Mouse (Mus musculus) MEL (cell line): ENCODE measurements around the gene Spata2. TPM values are rescaled to one million over a fixed set of nuclear protein-coding genes. Genes with fewer than 3 reads are reported as not detected.

Experiments
- DNase-seq: peaks from one replicate; pipeline ENCODE4 v3.0.0; 2011; ENCODE audit warnings: low read depth, low spot score
- H3K27ac ChIP-seq: 2 replicates; pipeline ENCODE4 v1.5.1; 2012; ENCODE audit warnings: low read depth, mild to moderate bottlenecking, control low read depth, low read length, moderate library complexity; ENCODE audit not compliant: control insufficient read depth
- H3K27me3 ChIP-seq, 2 experiments: fragments of 150-350 bp in 1 of 2; sonication (generic) in 1 of 2; 2 replicates each; pipeline ENCODE4 v1.6.1; 2012; ENCODE audit warnings: low read length in 2 of 2, mild to moderate bottlenecking in 2 of 2, improper control_type of control experiment in 1 of 2, moderate library complexity in 1 of 2; ENCODE audit not compliant: insufficient read depth in 2 of 2, control insufficient read depth in 1 of 2
- H3K36me3 ChIP-seq, 2 experiments: 2 replicates each; pipeline ENCODE4 v1.6.1; 2012 to 2014; ENCODE audit warnings: low read length in 2 of 2, improper control_type of control experiment in 1 of 2, inconsistent platforms in 1 of 2, mild to moderate bottlenecking in 1 of 2; ENCODE audit not compliant: insufficient read depth in 2 of 2, control insufficient read depth in 1 of 2
- H3K4me1 ChIP-seq, 2 experiments: fragments of 150-350 bp in 1 of 2; sonication (generic) in 1 of 2; 2 replicates each; pipeline ENCODE4 v1.6.1; 2012; ENCODE audit warnings: low read length in 2 of 2, improper control_type of control experiment in 1 of 2, mild to moderate bottlenecking in 1 of 2; ENCODE audit not compliant: insufficient read depth in 2 of 2, control insufficient read depth in 1 of 2
- H3K4me3 ChIP-seq, 2 experiments: fragments of 150-350 bp in 1 of 2; sonication (generic) in 1 of 2; 2 replicates each; pipeline ENCODE4 v1.5.1; 2012; ENCODE audit warnings: low read depth in 2 of 2, low read length in 2 of 2, mild to moderate bottlenecking in 2 of 2, moderate library complexity in 2 of 2, control low read depth in 1 of 2, improper control_type of control experiment in 1 of 2; ENCODE audit not compliant: control insufficient read depth in 1 of 2, insufficient read depth in 1 of 2
- H3K79me2 ChIP-seq: 2 replicates; pipeline ENCODE4 v1.6.1; 2012; ENCODE audit warnings: mild to moderate bottlenecking, low read length, moderate library complexity; ENCODE audit not compliant: control insufficient read depth, poor library complexity, insufficient read depth
- H3K9ac ChIP-seq: 2 replicates; pipeline ENCODE4 v1.6.1; 2012; ENCODE audit warnings: low read depth, mild to moderate bottlenecking, control low read depth, low read length, moderate library complexity; ENCODE audit not compliant: control insufficient read depth, poor library complexity, severe bottlenecking
- H3K9me3 ChIP-seq: fragments of 150-350 bp; sonication (generic); replicated peaks from 2 replicates; pipeline ENCODE4 v1.6.1; 2012; ENCODE audit warnings: mild to moderate bottlenecking, low read length, improper control_type of control experiment, moderate library complexity; ENCODE audit not compliant: insufficient read depth
- CHD1 ChIP-seq: IDR thresholded peaks from 2 replicates; pipeline ENCODE4 v1.6.1; 2012; ENCODE audit warnings: low read depth, mild to moderate bottlenecking, inconsistent platforms, low read length, improper control_type of control experiment
- CTCF ChIP-seq, 3 experiments: IDR thresholded peaks in 2 of 3; conservative IDR thresholded peaks in 1 of 3; 2 replicates each; pipeline ENCODE4 v1.5.1; 2011 to 2012; ENCODE audit warnings: low read length in 3 of 3, low read depth in 2 of 3, mild to moderate bottlenecking in 2 of 3, improper control_type of control experiment in 1 of 3, inconsistent platforms in 1 of 3, mixed read lengths in 1 of 3, moderate library complexity in 1 of 3; ENCODE audit not compliant: control insufficient read depth in 1 of 3, insufficient read depth in 1 of 3, poor library complexity in 1 of 3, severe bottlenecking in 1 of 3
- EP300 ChIP-seq, 2 experiments: IDR thresholded peaks; 2 replicates each; pipeline ENCODE4 v1.6.1; 2011; ENCODE audit warnings: improper control_type of control experiment in 2 of 2, low read length in 2 of 2, low read depth in 1 of 2, mild to moderate bottlenecking in 1 of 2
- GABPA ChIP-seq: IDR thresholded peaks from 2 replicates; pipeline ENCODE4 v1.6.1; 2012; ENCODE audit warnings: low read depth, mild to moderate bottlenecking, inconsistent platforms, low read length, improper control_type of control experiment, moderate library complexity
- HCFC1 ChIP-seq: IDR thresholded peaks from 2 replicates; pipeline ENCODE4 v1.6.1; 2012; ENCODE audit warnings: low read depth, mild to moderate bottlenecking, inconsistent platforms, low read length, improper control_type of control experiment, moderate library complexity
- KAT2A ChIP-seq: conservative IDR thresholded peaks from 2 replicates; pipeline ENCODE4 v1.6.1; 2012; ENCODE audit warnings: low read depth, low read length, improper control_type of control experiment, inconsistent platforms
- MAX ChIP-seq: IDR thresholded peaks from 2 replicates; pipeline ENCODE4 v1.6.1; 2011; ENCODE audit warnings: low read length, improper control_type of control experiment
- MAZ ChIP-seq: IDR thresholded peaks from 2 replicates; pipeline ENCODE4 v1.6.1; 2012; ENCODE audit warnings: low read depth, mild to moderate bottlenecking, inconsistent platforms, low read length, improper control_type of control experiment
- MXI1 ChIP-seq: IDR thresholded peaks from 2 replicates; pipeline ENCODE4 v1.6.1; 2011; ENCODE audit warnings: mild to moderate bottlenecking, low read depth, low read length, improper control_type of control experiment
- MYB ChIP-seq: IDR thresholded peaks from 2 replicates; pipeline ENCODE4 v1.6.1; 2011; ENCODE audit warnings: mild to moderate bottlenecking, low read depth, low read length, improper control_type of control experiment
- NRF1 ChIP-seq: IDR thresholded peaks from 2 replicates; pipeline ENCODE4 v1.6.1; 2014; ENCODE audit warnings: low read depth, mild to moderate bottlenecking, inconsistent platforms, low read length, improper control_type of control experiment, moderate library complexity; ENCODE audit not compliant: poor library complexity, insufficient read depth, severe bottlenecking
- POLR2A ChIP-seq, 2 experiments: IDR thresholded peaks; 2 replicates each; pipeline ENCODE4 v1.6.1; 2011 to 2012; ENCODE audit warnings: low read length in 2 of 2, mild to moderate bottlenecking in 2 of 2, control low read depth in 1 of 2, improper control_type of control experiment in 1 of 2, low read depth in 1 of 2, moderate library complexity in 1 of 2; ENCODE audit not compliant: control insufficient read depth in 1 of 2, insufficient read depth in 1 of 2, poor library complexity in 1 of 2
- RAD21 ChIP-seq: IDR thresholded peaks from 2 replicates; pipeline ENCODE4 v1.6.1; 2011; ENCODE audit warnings: mild to moderate bottlenecking, low read depth, low read length, improper control_type of control experiment
- TBP ChIP-seq: IDR thresholded peaks from 2 replicates; pipeline ENCODE4 v1.8.0; 2011; ENCODE audit warnings: low read depth, low read length, improper control_type of control experiment
- TCF12 ChIP-seq: IDR thresholded peaks from 2 replicates; pipeline ENCODE4 v1.6.1; 2014; ENCODE audit warnings: low read depth, mild to moderate bottlenecking, inconsistent platforms, low read length, improper control_type of control experiment, moderate library complexity
- UBTF ChIP-seq: IDR thresholded peaks from 2 replicates; pipeline ENCODE4 v1.6.1; 2012; ENCODE audit warnings: low read depth, mild to moderate bottlenecking, inconsistent platforms, low read length, improper control_type of control experiment, moderate library complexity, borderline replicate concordance; ENCODE audit not compliant: insufficient read depth
- USF1 ChIP-seq: IDR thresholded peaks from 2 replicates; pipeline ENCODE4 v1.6.1; 2014; ENCODE audit warnings: low read depth, mild to moderate bottlenecking, inconsistent platforms, low read length, improper control_type of control experiment, moderate library complexity
- ZC3H11A ChIP-seq: IDR thresholded peaks from 2 replicates; pipeline ENCODE4 v1.6.1; 2012; ENCODE audit warnings: low read depth, mild to moderate bottlenecking, inconsistent platforms, low read length, improper control_type of control experiment
- ZKSCAN1 ChIP-seq: IDR thresholded peaks from 2 replicates; pipeline ENCODE4 v1.6.1; 2012; ENCODE audit warnings: low read depth, mild to moderate bottlenecking, inconsistent platforms, low read length, improper control_type of control experiment, moderate library complexity
- ZNF384 ChIP-seq: IDR thresholded peaks from 2 replicates; pipeline ENCODE4 v1.6.1; 2012; ENCODE audit warnings: low read depth, mild to moderate bottlenecking, inconsistent platforms, low read length, improper control_type of control experiment
- polyA plus RNA-seq, 2 experiments: library from polyadenylated mRNA; stranded (reverse) in 1 of 2; unstranded in 1 of 2; fragments of >175 nt in 1 of 2; fragments of >200 nt in 1 of 2; gene quantifications; 2 replicates each; pipeline versions ENCODE4 v1.2.1 to v1.2.4; 2012; ENCODE audit warnings: low replicate concordance in 2 of 2, low read depth in 1 of 2; ENCODE audit not compliant: insufficient read length in 2 of 2, insufficient read depth in 1 of 2, missing spikeins in 1 of 2
- total RNA-seq: library from RNA; depleted of rRNA; stranded (reverse); fragments of 300-350 nt; gene quantifications from 2 replicates; pipeline ENCODE4 v1.2.3, GENCODE M21; 2012

Spata2 gene
- total and polyA plus RNA-seq, 3 experiments: 9.4 to 33.5 TPM; not detected in 1

- Histone ChIP-seq H3K9ac (no peak overlapping the region), H3K79me2 (peaks cover 42% of the 10 kb centered on the region), H3K36me3 (peaks cover 0 to 1% of the 10 kb centered on the region in 2 experiments; a peak in 2 of 4 replicates), H3K4me1 (no peaks in the 10 kb centered on the region), H3K27me3 (no peaks in the 10 kb centered on the region), H3K27ac (no peak overlapping the region), H3K9me3 (no peaks in the 10 kb centered on the region), H3K4me3 (no peak overlapping the region)
- DNase-seq: no peak
- TF ChIP-seq MXI1: no peak
- TF ChIP-seq MYB: no peak
- no peak for TF ChIP-seq TBP
- no peak for TF ChIP-seq TCF12
- no peak for TF ChIP-seq POLR2A (IDR thresholded peaks at IDR 0.05; ENCODE audit: control insufficient read depth in 1 of 2, insufficient read depth in 1 of 2, low read depth in 1 of 2, low read length in 2 of 2, poor library complexity in 1 of 2)
- TF ChIP-seq CTCF (IDR thresholded peaks at IDR 0.05 in 2 of 3, conservative IDR thresholded peaks at IDR 0.05 in 1 of 3; ENCODE audit: control insufficient read depth in 1 of 3, insufficient read depth in 1 of 3, low read depth in 2 of 3, low read length in 3 of 3, poor library complexity in 1 of 3, severe bottlenecking in 1 of 3): no peak
- no peak for TF ChIP-seq UBTF
- no peak for TF ChIP-seq GABPA
These were observed 6.9 kb downstream of the Spata2 start for GRCm38 (mm10) chr2:167485501-167486377.

- H3K4me1 ChIP-seq: no peaks in the 10 kb centered on the region
- H3K27me3 ChIP-seq: no peaks in the 10 kb centered on the region
- peaks cover 37% of the 10 kb centered on the region for H3K79me2 ChIP-seq
- H3K9ac ChIP-seq: no peak overlapping the region
- no peak overlapping the region for H3K27ac ChIP-seq
- H3K4me3 ChIP-seq: no peak overlapping the region
- TF ChIP-seq KAT2A (no peak), CTCF (IDR thresholded peaks at IDR 0.05 in 2 of 3, conservative IDR thresholded peaks at IDR 0.05 in 1 of 3; ENCODE audit: control insufficient read depth in 1 of 3, insufficient read depth in 1 of 3, low read depth in 2 of 3, low read length in 3 of 3, poor library complexity in 1 of 3, severe bottlenecking in 1 of 3) (no peak), ZKSCAN1 (no peak), ZNF384 (no peak), RAD21 (no peak), NRF1 (no peak), MAX (no peak), ZC3H11A (no peak), EP300 (IDR thresholded peaks at IDR 0.05; ENCODE audit: low read depth in 1 of 2, low read length in 2 of 2) (no peak), POLR2A (IDR thresholded peaks at IDR 0.05; ENCODE audit: control insufficient read depth in 1 of 2, insufficient read depth in 1 of 2, low read depth in 1 of 2, low read length in 2 of 2, poor library complexity in 1 of 2) (no peak), USF1 (no peak), CHD1 (no peak), MAZ (no peak), HCFC1 (no peak)
- H3K36me3 ChIP-seq: peaks cover 0 to 1% of the 10 kb centered on the region in 2 experiments; a peak in 2 of 4 replicates
- no peaks in the 10 kb centered on the region for H3K9me3 ChIP-seq
- DNase-seq: no peak
These were observed 7.8 kb downstream of the Spata2 start for GRCm38 (mm10) chr2:167484932-167485331.
